Mouse (Mus musculus) gastrocnemius, postnatal 25 days (tissue): ENCODE results near the gene Ampd2. TPM values are rescaled to one million over a fixed set of nuclear protein-coding genes. Genes with fewer than 3 reads are reported as not detected.

Source experiments
- DNase-seq: peaks from one replicate; pipeline ENCODE4 v3.0.0; 2022
- long read RNA-seq, 2 experiments: library from polyadenylated mRNA; stranded (forward); transcript quantifications; one replicate each; pipeline ENCODE4 v2.0.0; 2021
- total RNA-seq, 2 experiments: library from RNA; stranded (reverse); gene quantifications; 1 replicate in 1 of 2; 2 replicates in 1 of 2; pipeline ENCODE4 v1.2.3; 2021

The Ampd2 gene
- total RNA-seq, result 1 to 10 TPM; 3.5 to 5.5 TPM
- long read RNA-seq, experiment 1, result 0 reads
- long read RNA-seq, experiment 2, partial matches to known transcripts, result 1 of 4 reads
- long read RNA-seq, experiment 2, other reads (novel, unspliced or antisense), result 1 of 4 reads

GRCm38 (mm10) chr3:108086470-108086979 lies at the start of gene Ampd2:
TSS of gene Ampd2 (minus strand) at chr3:108086651.
- peak; percentile 74 for DNase-seq

- no peak for DNase-seq
Measured at GRCm38 (mm10) chr3:108134701-108135100, 48.2 kb upstream of the Ampd2 start.

GRCm38 (mm10) chr3:108132484-108132883 lies 46.0 kb upstream of the Ampd2 start:
- no peak for DNase-seq

GRCm38 (mm10) chr3:108131821-108132220 lies 45.4 kb upstream of the Ampd2 start:
- DNase-seq, result no peak

DNA sequence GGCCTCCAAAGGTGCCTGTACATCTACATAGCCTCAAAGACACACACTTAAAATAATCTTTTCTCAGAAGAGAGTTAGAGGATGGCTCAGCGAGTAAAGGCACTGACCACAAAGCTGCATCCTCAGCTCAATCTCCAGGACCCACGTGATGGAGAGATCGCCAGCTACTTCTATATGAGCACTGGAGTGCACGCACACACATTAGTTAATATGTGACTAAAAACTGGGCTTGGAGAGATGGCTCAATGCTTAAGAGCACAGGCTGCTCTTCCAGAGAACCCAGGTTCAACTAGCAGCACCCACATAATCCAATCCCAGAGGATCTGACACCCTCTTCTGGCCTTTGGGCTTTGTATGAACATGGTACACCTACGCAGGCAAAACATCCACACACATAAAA lies 44.8 kb upstream of the Ampd2 start:
- no peak for DNase-seq

DNA sequence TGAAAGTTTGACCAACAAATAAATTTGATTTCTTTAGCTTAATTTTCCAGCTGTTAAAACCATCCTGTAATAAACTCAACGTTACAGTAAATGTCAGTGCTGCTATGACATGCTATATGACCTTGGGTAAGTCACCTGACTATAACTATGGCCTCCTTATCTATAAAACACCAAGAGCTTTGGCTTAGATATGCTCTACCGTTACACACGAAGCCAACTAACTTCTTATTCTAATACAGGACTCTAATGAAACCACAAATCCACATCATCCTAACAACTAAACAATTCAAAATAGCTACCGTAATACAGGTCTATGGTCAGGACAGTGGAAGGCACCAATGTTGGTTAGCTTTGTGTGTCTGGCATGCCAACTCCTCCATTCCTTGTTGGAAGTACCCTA lies 43.4 kb upstream of the Ampd2 start:
- DNase-seq, result no peak

GRCm38 (mm10) chr3:108129367-108129766 lies 42.9 kb upstream of the Ampd2 start:
- no peak for DNase-seq

GRCm38 (mm10) chr3:108128520-108128919 lies 42.1 kb upstream of the Ampd2 start:
- no peak for DNase-seq

- no peak for DNase-seq
Measured at GRCm38 (mm10) chr3:108126327-108126726, 39.9 kb upstream of the Ampd2 start.

DNA sequence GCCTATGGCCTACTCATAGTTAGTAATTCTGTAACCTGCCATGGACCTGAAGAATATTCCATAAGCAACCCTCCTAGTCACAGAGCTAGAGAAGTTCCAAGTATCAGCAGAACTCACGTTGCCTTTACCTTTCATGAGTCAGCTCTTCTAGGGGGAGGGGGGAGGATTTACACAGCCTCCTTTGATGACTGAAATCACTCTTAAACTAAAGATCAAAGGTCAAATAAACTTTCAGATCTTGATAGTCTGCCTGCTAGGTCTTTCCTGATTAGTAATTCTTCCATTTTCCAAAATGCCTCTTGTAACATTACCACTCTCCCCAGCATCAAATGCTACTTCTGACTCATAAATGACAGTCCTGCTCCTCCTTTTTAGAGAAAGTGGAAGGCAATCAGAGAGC lies 37.7 kb upstream of the Ampd2 start:
- DNase-seq, result no peak

- DNase-seq, result no peak
Measured at GRCm38 (mm10) chr3:108123242-108123641, 36.8 kb upstream of the Ampd2 start.

- DNase-seq, result no peak
Measured at GRCm38 (mm10) chr3:108121101-108121500, 34.6 kb upstream of the Ampd2 start.

GRCm38 (mm10) chr3:108117465-108117864 lies 31.0 kb upstream of the Ampd2 start:
- DNase-seq, result no peak

- DNase-seq, result no peak
Measured at GRCm38 (mm10) chr3:108113591-108114289, 27.3 kb upstream of the Ampd2 start.

DNA sequence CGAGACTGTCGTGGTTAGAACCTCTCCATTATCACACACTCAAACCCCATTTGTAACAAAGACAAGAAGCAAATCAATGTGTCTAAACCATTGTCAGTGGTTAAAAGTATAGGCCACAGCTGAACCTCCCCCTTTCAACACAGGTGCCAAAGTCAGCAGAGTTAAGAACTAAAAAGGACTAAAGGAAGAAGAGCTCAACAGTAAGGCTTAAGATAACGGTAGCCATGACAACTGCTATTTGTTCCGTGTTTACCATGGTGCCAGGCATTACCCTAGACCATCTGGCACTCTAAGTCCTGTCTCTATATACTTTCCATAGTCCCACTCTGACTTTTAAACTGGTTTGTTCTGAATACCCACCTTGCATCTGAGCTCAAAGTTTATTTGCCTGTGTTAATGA lies 26.2 kb upstream of the Ampd2 start:
- DNase-seq, result no peak

DNA sequence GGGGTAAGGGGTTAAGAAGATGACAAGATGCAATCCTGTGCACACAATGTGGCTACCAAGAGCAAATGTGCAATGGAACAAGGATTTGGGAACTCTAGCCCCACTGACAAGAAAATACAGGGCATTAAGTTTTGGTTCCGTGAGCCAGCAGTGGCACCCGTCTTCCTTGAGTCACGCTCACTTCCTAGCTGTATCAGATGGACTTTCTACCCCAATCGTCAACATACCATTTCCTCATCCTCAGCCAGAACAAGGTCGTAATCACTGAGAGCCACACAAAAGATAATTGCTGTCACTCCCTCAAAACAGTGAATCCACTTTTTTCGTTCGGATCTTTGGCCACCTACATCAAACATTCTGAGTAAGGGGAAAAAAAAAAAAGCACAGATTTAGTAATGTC lies 25.8 kb upstream of the Ampd2 start:
- no peak for DNase-seq

- DNase-seq, result no peak
Measured at GRCm38 (mm10) chr3:108111320-108111719, 24.9 kb upstream of the Ampd2 start.

GRCm38 (mm10) chr3:108105281-108105680 lies 18.8 kb upstream of the Ampd2 start:
- no peak for DNase-seq

GRCm38 (mm10) chr3:108102075-108102474 lies 15.6 kb upstream of the Ampd2 start:
- DNase-seq, result no peak

- DNase-seq, result no peak
Measured at GRCm38 (mm10) chr3:108101594-108101993, 15.1 kb upstream of the Ampd2 start.

- no peak for DNase-seq
Measured at GRCm38 (mm10) chr3:108098316-108098715, 11.9 kb upstream of the Ampd2 start.

DNA sequence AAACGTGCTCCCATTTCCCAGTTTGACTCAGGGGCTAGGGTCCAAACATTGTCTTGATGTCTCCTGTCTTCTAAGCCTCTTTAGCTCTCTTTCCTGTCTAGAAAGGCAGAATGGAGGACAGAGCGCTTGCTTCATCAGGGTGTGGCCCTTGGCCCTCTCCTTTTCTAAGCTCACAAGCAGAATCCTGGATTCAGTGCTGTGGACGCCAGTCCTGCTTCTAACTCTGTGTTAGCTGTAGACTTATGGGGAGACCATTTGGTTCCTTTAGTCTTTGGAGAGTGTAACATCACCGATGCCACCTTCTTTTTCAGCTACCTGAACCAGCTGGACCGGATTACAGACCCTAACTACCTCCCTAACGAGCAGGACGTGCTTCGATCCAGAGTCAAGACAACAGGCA lies 11.2 kb upstream of the Ampd2 start:
- no peak for DNase-seq

DNA sequence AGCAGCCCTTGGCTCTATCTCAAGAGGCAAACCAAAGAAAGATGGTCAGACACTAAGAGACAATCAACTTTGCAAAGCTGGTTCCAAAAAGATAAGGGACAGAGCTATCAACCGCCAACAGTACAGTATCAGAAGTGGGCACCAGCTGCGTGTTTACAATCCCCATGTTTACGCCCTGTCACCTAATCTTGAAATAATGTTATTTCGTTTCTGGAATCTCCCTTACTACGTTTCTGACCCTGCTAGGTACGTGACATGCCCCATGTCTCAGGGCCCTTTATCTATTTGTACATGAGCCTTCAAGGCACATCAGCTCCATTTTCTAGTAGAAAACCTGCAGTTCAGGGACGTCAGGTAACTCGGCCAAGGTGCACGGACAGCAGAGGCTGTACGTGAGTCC lies 10.3 kb upstream of the Ampd2 start:
- no peak for DNase-seq

DNA sequence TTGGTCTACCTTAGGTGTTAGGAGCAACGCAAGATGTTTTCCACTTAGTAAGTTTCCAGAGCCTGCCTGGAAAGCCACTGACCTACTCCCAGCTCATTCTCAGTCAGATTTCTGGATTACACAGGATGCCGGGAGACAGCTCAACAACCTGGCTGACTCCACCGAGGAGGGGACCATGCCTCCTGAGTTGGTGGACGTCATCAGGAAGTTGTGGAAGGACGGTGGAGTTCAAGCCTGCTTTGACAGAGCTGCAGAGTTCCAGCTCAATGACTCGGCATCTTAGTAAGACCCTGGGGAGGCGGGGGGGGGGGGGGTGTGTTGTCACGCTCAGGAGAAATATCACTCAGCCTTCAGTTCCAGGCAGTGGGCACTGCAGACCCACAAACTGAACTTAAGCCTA lies 9.8 kb upstream of the Ampd2 start:
- DNase-seq, result no peak
